Mouse (Mus musculus) common myeloid progenitor, adult 5-6 weeks (primary cell): ENCODE results near the gene Atp6v1g1. TPM values are rescaled to one million over a fixed set of nuclear protein-coding genes. Genes with fewer than 3 reads are reported as not detected.
A peak's percentile ranks its signal among the peaks of the same experiment; 100 is the strongest.

ENCODE experiments used
- ATAC-seq: replicated peaks from 2 replicates; pipeline ENCODE4 v1.8.0; 2016; ENCODE audit warnings: low read depth, mild to moderate bottlenecking, moderate TSS enrichment, inconsistent platforms; ENCODE audit not compliant: poor library complexity, severe bottlenecking
- total RNA-seq: library from RNA; stranded (forward); fragments of 200-1000, 187-1606 nt; gene quantifications from 2 replicates; pipeline ENCODE4 v1.2.3, GENCODE M21; 2017

Atp6v1g1 gene
- total RNA-seq, 1 experiment from 2014 or later = 75.4 TPM

DNA sequence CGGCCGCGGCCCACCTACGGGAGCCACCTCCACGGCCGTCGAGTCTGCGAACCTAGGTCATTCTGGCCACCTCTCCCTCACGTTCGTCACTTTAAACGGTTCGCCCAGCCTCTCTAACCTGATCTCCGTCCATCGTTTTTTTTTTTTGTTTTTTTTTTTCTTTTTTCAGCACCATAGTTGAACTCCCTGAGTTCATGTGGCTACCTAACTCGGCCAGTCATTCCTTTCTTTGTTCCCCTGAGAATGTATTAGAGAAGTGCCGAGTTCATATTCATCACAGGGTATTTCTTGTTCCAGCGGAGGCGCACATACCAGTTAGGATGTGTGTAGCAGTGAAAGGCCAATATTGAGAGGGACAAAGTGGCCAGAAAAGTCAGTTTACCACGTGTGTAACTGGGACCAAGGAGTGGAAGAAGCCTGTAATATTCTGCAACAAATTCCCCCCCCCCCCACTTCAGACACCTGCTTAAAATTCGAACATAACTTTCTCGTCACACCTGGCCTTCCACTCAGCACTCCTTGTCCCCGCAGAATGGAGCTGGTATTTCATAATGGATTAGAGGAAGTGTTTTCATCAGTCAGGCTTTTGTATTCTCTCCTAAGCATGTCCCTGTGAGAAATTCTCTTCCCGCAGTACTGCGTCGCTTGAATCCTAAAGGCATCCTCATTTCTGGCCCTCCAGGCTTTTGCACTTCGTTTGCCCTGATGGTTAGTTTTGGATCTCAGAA, 823 bp downstream of the Atp6v1g1 start:
- no peak for ATAC-seq

DNA sequence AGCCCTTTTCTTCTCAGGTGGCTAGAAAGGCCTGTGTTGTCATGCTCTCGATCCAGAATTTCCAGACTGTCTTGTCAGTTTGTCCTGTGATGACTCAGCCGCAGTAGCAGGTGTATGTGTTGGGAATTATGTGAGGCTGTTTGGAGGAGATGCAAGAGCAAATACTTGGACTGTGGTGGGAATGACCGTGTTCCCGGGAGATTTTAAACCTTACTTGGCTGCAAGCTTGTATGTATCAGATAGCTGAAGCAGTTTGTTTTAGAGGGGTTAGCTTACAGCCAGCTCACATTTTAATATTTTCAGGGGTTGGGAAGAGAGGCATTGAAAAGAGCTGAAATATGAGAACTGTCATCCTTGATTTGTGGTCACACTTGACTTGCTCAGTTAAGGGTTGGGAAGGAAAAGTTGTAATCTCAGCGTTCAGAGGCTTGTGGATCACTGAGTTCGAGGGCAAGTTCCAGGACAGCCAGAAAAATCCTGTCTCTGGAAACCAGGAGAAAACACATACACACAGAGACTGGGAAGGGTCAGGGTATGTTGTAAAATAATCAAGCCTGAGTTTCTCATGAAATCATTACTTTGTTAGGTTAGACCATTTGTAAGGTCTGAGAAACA, 2.0 kb downstream of the Atp6v1g1 start:
- ATAC-seq = no peak

DNA sequence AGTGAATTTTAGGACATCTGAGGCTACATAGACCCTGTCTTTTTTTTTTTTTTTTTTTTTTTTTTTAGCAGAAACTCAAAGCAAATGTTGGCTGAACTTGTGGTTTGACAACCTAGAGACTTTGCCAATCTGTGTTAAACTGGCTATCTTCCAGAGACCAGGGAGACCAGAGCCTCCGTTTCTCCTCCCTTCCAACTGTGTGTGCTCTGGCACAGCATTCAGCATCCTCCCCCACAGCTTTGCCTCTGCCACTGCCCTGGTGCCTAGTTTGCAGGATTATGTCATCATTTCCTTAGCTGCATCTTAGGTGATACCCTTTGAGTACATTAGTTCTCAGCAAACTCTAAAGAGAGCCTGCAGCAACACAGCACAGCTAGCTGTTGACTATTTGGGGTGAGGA, 3.2 kb downstream of the Atp6v1g1 start:
- ATAC-seq = no peak

DNA sequence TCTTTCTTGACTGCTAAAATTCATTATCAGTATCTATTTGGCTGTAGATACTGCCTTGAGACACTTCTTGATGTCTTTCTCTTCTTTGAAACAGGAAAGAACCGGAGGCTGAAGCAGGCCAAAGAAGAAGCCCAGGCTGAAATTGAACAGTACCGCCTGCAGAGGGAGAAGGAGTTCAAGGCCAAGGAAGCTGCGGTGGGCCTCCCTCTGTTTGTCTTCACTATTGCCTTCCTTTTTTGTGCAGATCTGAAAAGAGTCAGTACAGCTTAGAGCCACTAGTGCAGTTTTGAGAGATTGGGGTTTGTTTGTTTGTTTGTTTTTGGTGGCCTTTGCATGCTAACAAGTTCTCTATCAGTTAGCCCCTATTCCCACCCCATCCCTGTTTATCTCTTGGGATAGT, 3.9 kb downstream of the Atp6v1g1 start:
- no peak for ATAC-seq

DNA sequence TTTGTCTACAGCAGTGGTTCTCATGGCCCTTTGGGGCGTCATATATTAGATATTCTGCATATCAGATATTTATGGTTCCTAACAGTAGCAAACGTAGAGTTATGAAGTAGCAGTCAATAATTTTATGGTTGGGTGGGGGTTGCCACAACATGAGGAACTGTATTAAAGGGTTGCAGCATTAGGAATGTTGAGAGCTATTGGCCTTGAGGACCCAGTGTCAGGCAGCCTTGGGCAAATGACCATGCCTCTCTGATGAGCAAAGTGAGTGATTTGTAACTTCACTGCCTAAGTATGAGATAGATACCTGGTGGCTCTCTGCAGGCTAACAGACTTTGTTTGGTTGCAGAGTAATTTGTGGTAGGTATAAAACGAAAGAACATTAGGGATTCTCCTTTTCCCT, 6.3 kb downstream of the Atp6v1g1 start:
- ATAC-seq = no peak

- ATAC-seq = no peak
Measured at GRCm38 (mm10) chr4:63552865-63553264, 8.3 kb downstream of the Atp6v1g1 start.

- peak; percentile 34 for ATAC-seq
Measured at GRCm38 (mm10) chr4:63553789-63554576, 9.4 kb downstream of the Atp6v1g1 start.

DNA sequence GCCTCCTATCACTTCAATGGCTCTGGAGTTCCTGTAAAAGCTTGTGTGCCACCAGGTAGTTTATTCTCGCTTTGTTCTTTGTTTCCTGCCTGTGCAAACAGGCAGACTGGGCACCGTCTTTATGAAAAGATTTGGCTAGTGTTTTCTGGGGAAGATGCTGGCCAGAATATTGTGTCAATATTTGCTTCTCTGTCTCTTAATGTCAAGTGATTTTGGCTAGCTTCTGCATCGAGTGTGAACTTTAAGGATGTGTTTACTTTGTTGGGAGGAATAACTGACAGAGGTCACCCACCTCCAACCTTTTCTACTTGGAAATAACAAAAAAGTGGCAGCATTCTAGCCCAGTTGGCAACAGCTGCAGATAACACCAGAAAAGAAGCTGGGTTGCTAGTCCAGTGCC, 10.0 kb downstream of the Atp6v1g1 start:
- no peak for ATAC-seq

GRCm38 (mm10) chr4:63555111-63555510, 10.5 kb downstream of the Atp6v1g1 start:
- ATAC-seq = no peak

GRCm38 (mm10) chr4:63556665-63557064, 12.1 kb downstream of the Atp6v1g1 start:
- ATAC-seq = no peak

DNA sequence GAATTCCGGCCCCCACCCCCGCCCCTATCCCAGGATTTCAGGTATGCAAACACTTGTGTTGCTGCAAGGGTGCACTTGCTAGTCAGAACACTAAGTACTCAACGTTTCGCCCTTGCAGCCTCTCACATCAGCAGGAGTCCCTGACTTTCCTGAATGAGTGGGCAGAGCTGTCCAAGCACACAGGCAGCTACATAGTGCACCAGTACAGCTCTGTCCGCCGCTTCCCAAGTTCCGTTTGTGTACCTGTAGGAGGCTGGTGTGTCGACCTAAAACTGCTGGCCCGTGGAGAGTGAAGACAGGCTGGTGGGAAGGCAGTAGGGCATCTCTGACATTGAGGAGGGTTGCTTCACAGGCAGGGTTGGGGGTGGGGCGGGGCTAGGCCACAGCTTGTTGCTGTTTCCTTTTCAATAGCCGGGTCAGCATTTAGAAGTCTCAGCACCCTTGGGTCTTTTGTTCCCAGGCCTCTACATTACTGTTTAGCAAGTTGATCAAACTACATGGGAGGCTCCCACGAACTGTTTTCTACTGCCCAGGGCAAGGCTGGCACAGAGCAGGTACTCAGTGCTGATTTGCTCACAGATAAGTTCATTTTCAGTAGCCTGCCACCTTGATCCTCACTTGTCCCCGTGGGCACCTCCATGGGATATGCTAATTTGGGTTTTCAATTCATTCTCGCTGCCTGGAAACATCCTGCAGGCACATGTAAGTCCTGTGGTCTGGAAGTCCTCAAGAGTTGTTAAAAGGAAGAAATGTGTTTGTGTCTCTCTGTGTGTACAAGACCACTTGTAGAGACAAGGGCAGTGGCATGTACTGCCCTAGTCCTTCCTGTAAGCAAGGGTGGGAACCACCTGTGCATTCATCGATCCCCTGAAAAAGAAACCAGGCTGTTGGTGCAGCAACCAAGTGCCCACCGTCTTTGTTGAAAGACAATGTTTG, 12.8 kb downstream of the Atp6v1g1 start:
- ATAC-seq = no peak; the same call in 1 of the 2 replicates

- ATAC-seq = peak; percentile 33
Measured at GRCm38 (mm10) chr4:63558407-63559081, 14.0 kb downstream of the Atp6v1g1 start, which contains the start of gene Tmem268. Tmem268 (plus strand) TSS chr4:63558781.

- ATAC-seq = no peak
Measured at GRCm38 (mm10) chr4:63559127-63559697, 14.6 kb downstream of the Atp6v1g1 start.

GRCm38 (mm10) chr4:63560079-63560478, 15.5 kb downstream of the Atp6v1g1 start:
- peak; percentile 16 for ATAC-seq

GRCm38 (mm10) chr4:63561861-63562675, 17.5 kb downstream of the Atp6v1g1 start:
- peak; percentile 63 for ATAC-seq

DNA sequence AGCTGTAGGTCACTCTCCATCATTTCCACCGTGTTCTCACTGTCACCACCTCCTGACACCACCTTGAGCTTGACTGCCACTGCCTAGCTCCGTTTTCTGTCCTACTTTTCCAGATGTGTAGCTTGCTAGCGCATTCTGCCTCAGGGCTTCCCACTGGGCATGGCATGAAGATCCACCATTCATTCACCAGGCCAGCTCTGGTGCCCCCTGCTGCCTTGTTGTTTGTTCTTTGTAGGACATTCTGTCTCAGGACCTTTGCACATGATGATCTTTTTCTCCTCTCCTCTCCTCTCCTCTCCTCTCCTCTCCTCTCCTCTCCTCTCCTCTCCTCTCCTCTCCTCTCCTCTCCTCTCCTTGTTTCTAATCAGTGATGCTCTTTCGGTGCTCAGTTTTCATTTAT, 18.2 kb downstream of the Atp6v1g1 start:
- ATAC-seq = no peak

- no peak for ATAC-seq
Measured at GRCm38 (mm10) chr4:63567712-63568390, 23.3 kb downstream of the Atp6v1g1 start.

GRCm38 (mm10) chr4:63569322-63569721, 24.8 kb downstream of the Atp6v1g1 start:
- no peak for ATAC-seq
